Mouse (Mus musculus): ENCODE data around the gene Ptms. TPM values are rescaled to one million over a fixed set of nuclear protein-coding genes. Genes with fewer than 3 reads are reported as not detected.

The Ptms gene
- total RNA-seq (2023) = 100 to 1,000 TPM; 106 to 150 TPM

GRCm38 (mm10) chr6:124919695-124920317 is at the start of gene Ptms:
Gene Ptms, minus strand, starts transcription at chr6:124920103.

GRCm38 (mm10) chr6:124965088-124965719 is 45.3 kb upstream of the Ptms start, which contains the start of gene Cops7a:
Gene Cops7a, minus strand, starts transcription at chr6:124965538.

GRCm38 (mm10) chr6:124930754-124931524 is 11.0 kb upstream of the Ptms start, which contains the start of gene Mlf2:
Gene Mlf2, plus strand, starts transcription at chr6:124931386.

GRCm38 (mm10) chr6:124911533-124912218 is 8.2 kb downstream of the Ptms start, which contains the start of gene Lag3:
Gene Lag3, minus strand, starts transcription at chr6:124911705.

GRCm38 (mm10) chr6:124887986-124888385 is 31.9 kb downstream of the Ptms start, which contains the start of gene Cd4:
Gene Cd4, minus strand, starts transcription at chr6:124888221.

Other genes with a start within 250 kb of the Ptms start
- 10 to 100 TPM; 49.4 to 59.1 TPM for gene Emg1, start 207.9 kb downstream of the Ptms start, total RNA-seq (2023)
- gene Phb2, start 207.8 kb downstream of the Ptms start, total RNA-seq (2023) = 100 to 1,000 TPM; 104 to 117 TPM
- 100 to 1,000 TPM; 415 to 423 TPM for gene Ptpn6, start 181.4 kb downstream of the Ptms start, total RNA-seq (2023)
- gene Grcc10, start 178.7 kb downstream of the Ptms start, total RNA-seq (2023) = 100 to 1,000 TPM; 118 to 130 TPM
- gene Gm45234, start 164.1 kb downstream of the Ptms start, total RNA-seq (2023) = not detected
- 10 to 100 TPM; 28.0 to 34.6 TPM for gene Atn1, start 163.6 kb downstream of the Ptms start, total RNA-seq (2023)
- gene Eno2, start 150.4 kb downstream of the Ptms start, total RNA-seq (2023) = not detected
- gene Lrrc23, start 140.4 kb downstream of the Ptms start, total RNA-seq (2023) = not detected
- gene Spsb2, start 111.4 kb downstream of the Ptms start, total RNA-seq (2023) = 10 to 100 TPM; 22.1 to 22.7 TPM
- gene Tpi1, start 105.8 kb downstream of the Ptms start, total RNA-seq (2023) = 100 to 1,000 TPM; 120 to 136 TPM
- 10 to 100 TPM; 59.3 TPM for gene Usp5, start 90.6 kb downstream of the Ptms start, total RNA-seq (2023)
- 10 to 100 TPM; 63.3 to 71.4 TPM for gene Cdca3, start 90.6 kb downstream of the Ptms start, total RNA-seq (2023)
- not detected for gene Gnb3, start 79.8 kb downstream of the Ptms start, total RNA-seq (2023)
- under 1 TPM; 0.42 to 0.64 TPM for gene P3h3, start 62.4 kb downstream of the Ptms start, total RNA-seq (2023)
- gene Gpr162, start 56.1 kb downstream of the Ptms start, total RNA-seq (2023) = not detected
- under 1 TPM; 0.20 to 0.29 TPM for gene Cd4, start 31.9 kb downstream of the Ptms start, total RNA-seq (2023)
- under 1 TPM; 0.37 to 0.73 TPM for gene Lag3, start 8.4 kb downstream of the Ptms start, total RNA-seq (2023)
- 10 to 100 TPM; 92.0 to 97.0 TPM for gene Mlf2, start 11.3 kb upstream of the Ptms start, total RNA-seq (2023)
- gene Cops7a, start 45.4 kb upstream of the Ptms start, total RNA-seq (2023) = 10 to 100 TPM; 17.3 to 22.6 TPM
- gene Pianp, start 76.6 kb upstream of the Ptms start, total RNA-seq (2023) = not detected
- 10 to 100 TPM; 68.6 to 81.0 TPM for gene Zfp384, start 89.0 kb upstream of the Ptms start, total RNA-seq (2023)
- gene Ing4, start 119.7 kb upstream of the Ptms start, total RNA-seq (2023) = 10 to 100 TPM; 65.4 to 82.9 TPM
- 10 to 100 TPM; 11.4 to 12.0 TPM for gene Acrbp, start 129.6 kb upstream of the Ptms start, total RNA-seq (2023)
- 10 to 100 TPM in 1 of 2 experiments, 1 to 10 TPM in 1; 8.4 to 12.3 TPM for gene Lpar5, start 147.8 kb upstream of the Ptms start, total RNA-seq (2023)
- gene Chd4, start 175.9 kb upstream of the Ptms start, total RNA-seq (2023) = 100 to 1,000 TPM; 178 to 182 TPM
- 10 to 100 TPM; 18.6 to 20.5 TPM for gene Nop2, start 211.8 kb upstream of the Ptms start, total RNA-seq (2023)
- gene Iffo1, start 225.1 kb upstream of the Ptms start, total RNA-seq (2023) = 10 to 100 TPM; 29.2 to 34.4 TPM
- 1,000 to 10,000 TPM; 1,481 to 1,483 TPM for gene Gapdh, start 246.4 kb upstream of the Ptms start, total RNA-seq (2023)

All from neutrophil, adult 59 days (primary cell).